Mouse (Mus musculus) lung, postnatal 0 days (tissue): Measurements from ENCODE around the gene Gm10837. TPM values are rescaled to one million over a fixed set of nuclear protein-coding genes. Genes with fewer than 3 reads are reported as not detected.

Source experiments
- ATAC-seq: fragments of 200-750 bp; cut with Nextera tagmentation; 2 replicates; pipeline ENCODE4 v1.8.0; 2017; ENCODE audit warnings: moderate library complexity
- DNase-seq: peaks from one replicate; pipeline ENCODE4 v3.0.0-alpha.2; 2016; ENCODE audit warnings: low spot score
- H3K27ac ChIP-seq: fragments of 300-500 bp; sonication (generic); 2 replicates; pipeline ENCODE4 v1.5.1; 2014; ENCODE audit warnings: antibody characterized with exemption, mild to moderate bottlenecking, low read length, mixed read lengths
- H3K27me3 ChIP-seq: fragments of 300-500 bp; sonication (generic); replicated peaks from 2 replicates; pipeline ENCODE4 v1.6.1; 2014; ENCODE audit warnings: low read length, mixed read lengths; ENCODE audit not compliant: insufficient read depth
- H3K36me3 ChIP-seq: fragments of 300-500 bp; sonication (generic); 2 replicates; pipeline ENCODE4 v1.6.1; 2014; ENCODE audit warnings: low read length, mixed read lengths; ENCODE audit not compliant: insufficient read depth
- H3K4me1 ChIP-seq: fragments of 300-500 bp; sonication (generic); 2 replicates; pipeline ENCODE4 v1.6.1; 2014; ENCODE audit warnings: antibody characterized with exemption, low read depth, low read length, mixed read lengths; ENCODE audit not compliant: insufficient read depth
- H3K4me2 ChIP-seq: fragments of 300-500 bp; sonication (generic); replicated peaks from 2 replicates; pipeline ENCODE4 v1.6.1; 2014; ENCODE audit warnings: low read depth, mild to moderate bottlenecking, low read length, moderate library complexity, mixed read lengths
- H3K4me3 ChIP-seq: fragments of 300-500 bp; sonication (generic); 2 replicates; pipeline ENCODE4 v1.5.1; 2014; ENCODE audit warnings: low read depth, low read length
- H3K9ac ChIP-seq: fragments of 300-500 bp; sonication (generic); replicated peaks from 2 replicates; pipeline ENCODE4 v1.6.1; 2014; ENCODE audit warnings: low read depth, mild to moderate bottlenecking
- H3K9me3 ChIP-seq: fragments of 300-500 bp; sonication (generic); 2 replicates; pipeline ENCODE4 v1.6.1; 2016; ENCODE audit warnings: low read length, mixed read lengths
- CTCF ChIP-seq: IDR thresholded peaks from 2 replicates; pipeline ENCODE4 v1.5.1; 2016; ENCODE audit warnings: antibody characterized with exemption, mild to moderate bottlenecking
- EP300 ChIP-seq: IDR thresholded peaks from 2 replicates; pipeline ENCODE4 v1.6.1; 2016; ENCODE audit warnings: antibody characterized with exemption, mild to moderate bottlenecking, control low read depth
- WGBS: fragments of 180-500 bp; shearing (Covaris S2); extraction: QIAGEN DNeasy Blood & Tissue Kit; methylation state at CpG from one replicate; pipeline ENCODE4 v1.1.7; 2014; 5-methylcytosine and 5-hydroxymethylcytosine counted together
- polyA plus RNA-seq: library from polyadenylated mRNA; unstranded; fragments of >200 nt; fragmentation: Nextera tagmentation; extraction: Ambion mirVana; gene quantifications from 2 replicates; pipeline ENCODE4 v1.2.1, GENCODE M21; 2015

The Gm10837 gene
- polyA plus RNA-seq, 1 experiment from 2014 or later, result not detected

- Histone ChIP-seq H3K9me3 (no peaks in the 10 kb centered on the region), H3K4me3 (peak within 1 kb of the TSS; percentile 35), H3K36me3 (no peaks in the 10 kb centered on the region), H3K27ac (no peak within 1 kb of the TSS), H3K4me1 (peaks cover 7% of the 10 kb centered on the region), H3K4me2 (peak within 1 kb of the TSS; percentile 57), H3K27me3 (peaks cover 88% of the 10 kb centered on the region), H3K9ac (no peak within 1 kb of the TSS)
- no peak for DNase-seq
- no peak for TF ChIP-seq EP300
- TF ChIP-seq CTCF, result no peak
- WGBS, result 3% methylated on average over 35 of the region's 73 CpGs
- ATAC-seq, result peak; percentile 40; the same call in 1 of the 2 replicates
Measured at GRCm38 (mm10) chr14:122474891-122475556, 15.4 kb upstream of the Gm10837 start, which contains the start of gene Zic2. Zic2 (plus strand) TSS chr14:122475435.

GRCm38 (mm10) chr14:122475557-122476040 is 14.8 kb upstream of the Gm10837 start:
- 0 out of 2 replicates have a peak, but pooled peaks have one; percentile 12 for ATAC-seq
- H3K9ac ChIP-seq, result no peak overlapping the region

GRCm38 (mm10) chr14:122476041-122476821 is 14.2 kb upstream of the Gm10837 start:
- under 1% methylated on average over 62 of the region's 62 CpGs for WGBS
- no peaks in the 10 kb centered on the region for H3K9me3 ChIP-seq
- H3K27ac ChIP-seq, result no peak overlapping the region
- peaks cover 7% of the 10 kb centered on the region for H3K4me1 ChIP-seq
- TF ChIP-seq CTCF (no peak), EP300 (no peak)
- no peaks in the 10 kb centered on the region for H3K36me3 ChIP-seq
- peaks cover 81% of the 10 kb centered on the region for H3K27me3 ChIP-seq
- H3K9ac ChIP-seq, result no peak overlapping the region
- H3K4me3 ChIP-seq, result peak overlapping the region; percentile 35
- ATAC-seq (peak; percentile 18; the same call in 1 of the 2 replicates), DNase-seq (no peak)
- H3K4me2 ChIP-seq, result peak overlapping the region; percentile 57

More at GRCm38 (mm10) chr14:122475557-122476040, 14.8 kb upstream of the Gm10837 start:
- Histone ChIP-seq H3K27ac (no peak overlapping the region), H3K4me2 (peak overlapping the region; percentile 57), H3K36me3 (no peaks in the 10 kb centered on the region), H3K4me1 (peaks cover 7% of the 10 kb centered on the region), H3K27me3 (peaks cover 82% of the 10 kb centered on the region), H3K4me3 (peak overlapping the region; percentile 35), H3K9me3 (no peaks in the 10 kb centered on the region)
- DNase-seq, result no peak
- TF ChIP-seq CTCF (no peak), EP300 (no peak)
- 1% methylated on average over 40 of the region's 65 CpGs for WGBS

- Histone ChIP-seq H3K27ac (no peak overlapping the region), H3K27me3 (peaks cover 81% of the 10 kb centered on the region), H3K4me3 (no peak overlapping the region), H3K36me3 (no peaks in the 10 kb centered on the region), H3K9ac (no peak overlapping the region), H3K4me1 (peaks cover 7% of the 10 kb centered on the region), H3K4me2 (no peak overlapping the region), H3K9me3 (no peaks in the 10 kb centered on the region)
- DNase-seq (no peak), ATAC-seq (no peak)
- TF ChIP-seq EP300, result no peak
- no peak for TF ChIP-seq CTCF
- 1% methylated on average over 18 of the region's 18 CpGs for whole genome bisulfite sequencing
Measured at GRCm38 (mm10) chr14:122476822-122477215, 13.6 kb upstream of the Gm10837 start.

GRCm38 (mm10) chr14:122477261-122477671 is 13.1 kb upstream of the Gm10837 start:
- peaks cover 82% of the 10 kb centered on the region for H3K27me3 ChIP-seq
- ATAC-seq (no peak), DNase-seq (no peak)
- H3K27ac ChIP-seq, result no peak overlapping the region
- H3K36me3 ChIP-seq, result no peaks in the 10 kb centered on the region
- no peak for TF ChIP-seq CTCF
- TF ChIP-seq EP300, result no peak
- WGBS, result 3% methylated on average over 20 of the region's 20 CpGs
- no peaks in the 10 kb centered on the region for H3K9me3 ChIP-seq
- H3K9ac ChIP-seq, result no peak overlapping the region
- no peak overlapping the region for H3K4me3 ChIP-seq
- peaks cover 7% of the 10 kb centered on the region for H3K4me1 ChIP-seq
- no peak overlapping the region for H3K4me2 ChIP-seq

GRCm38 (mm10) chr14:122477971-122478573 is 12.3 kb upstream of the Gm10837 start:
- Histone ChIP-seq H3K4me1 (peaks cover 7% of the 10 kb centered on the region), H3K27ac (no peak overlapping the region), H3K9me3 (no peaks in the 10 kb centered on the region), H3K9ac (no peak overlapping the region), H3K4me3 (no peak overlapping the region), H3K27me3 (peaks cover 82% of the 10 kb centered on the region), H3K36me3 (no peaks in the 10 kb centered on the region), H3K4me2 (no peak overlapping the region)
- 2% methylated on average over 9 of the region's 9 CpGs for WGBS
- TF ChIP-seq CTCF (no peak), EP300 (no peak)
- ATAC-seq, result no peak
- no peak for DNase-seq
